In genomic region chr7:49046347-49046989, GRCm38 (mm10) we compare ENCODE assay signal across 14 mouse cellular contexts.
A peak's percentile ranks its signal among the peaks of the same experiment; 100 is the strongest.
DNase-seq lines count a peak whose midpoint lies in the region; ATAC-seq lines count a peak whose summit lies in the region.
"Had no signal": no experiment of that assay in that cellular context is flagged by ENCODE, and none has a peak within 500 bp of the region (broad histone marks: within the 10 kb centered on the region; RNA-seq: fewer than 3 reads in every experiment).

No protein-coding gene starts in this region.

- H3K4me2 ChIP-seq in neural tube, embryonic 11.5 days (ENCODE audit: low read depth): no peak overlapping the region
- H3K4me2 ChIP-seq in neural tube, embryonic 15.5 days: no peak overlapping the region
- H3K4me2 ChIP-seq in kidney, embryonic 14.5 days (replicated peaks; ENCODE audit: low read depth, low read length): no peak overlapping the region
- H3K4me2 ChIP-seq in neural tube, embryonic 13.5 days: no peak overlapping the region
- H3K4me2 ChIP-seq: heart, embryonic 12.5 days had no signal

- peaks cover 44% of the 10 kb centered on the region for H3K4me1 ChIP-seq in neural tube, embryonic 11.5 days (ENCODE audit: control insufficient read depth, insufficient read depth, low read length)
- H3K4me1 ChIP-seq in neural tube, embryonic 15.5 days: peaks cover 53% of the 10 kb centered on the region
- H3K4me1 ChIP-seq in kidney, embryonic 14.5 days (ENCODE audit: control insufficient read depth, insufficient read depth, low read length): peaks cover 14% of the 10 kb centered on the region
- H3K4me1 ChIP-seq in neural tube, embryonic 13.5 days (replicated peaks): peaks cover 80% of the 10 kb centered on the region

- peak; percentile 55 for ATAC-seq in neural tube, embryonic 11.5 days (ENCODE audit: insufficient read depth, low FRiP score, low TSS enrichment)
- ATAC-seq in neural tube, embryonic 15.5 days (ENCODE audit: low FRiP score): no peak
- peak; percentile 70 for ATAC-seq in kidney, embryonic 14.5 days (ENCODE audit: low FRiP score, low TSS enrichment)
- ATAC-seq in neural tube, embryonic 13.5 days (ENCODE audit: low read depth): peak; percentile 26
- ATAC-seq: CD4-positive, CD25-positive, alpha-beta regulatory T cell, adult 4 months had no signal

- H3K4me3 ChIP-seq in neural tube, embryonic 11.5 days (ENCODE audit: low read depth, low read length): no peak overlapping the region
- no peak overlapping the region for H3K4me3 ChIP-seq in neural tube, embryonic 15.5 days (replicated peaks)
- no peak overlapping the region for H3K4me3 ChIP-seq in kidney, embryonic 14.5 days (ENCODE audit: low read length)
- no peak overlapping the region for H3K4me3 ChIP-seq in neural tube, embryonic 13.5 days
- H3K4me3 ChIP-seq: erythroblast, embryonic 14.5 days; heart, embryonic 12.5 days had no signal

- no peaks in the 10 kb centered on the region for H3K36me3 ChIP-seq in neural tube, embryonic 11.5 days (ENCODE audit: control insufficient read depth, insufficient read depth, low read length)
- no peaks in the 10 kb centered on the region for H3K36me3 ChIP-seq in neural tube, embryonic 15.5 days
- H3K36me3 ChIP-seq in kidney, embryonic 14.5 days (ENCODE audit: control insufficient read depth, insufficient read depth, low read length): no peaks in the 10 kb centered on the region
- H3K36me3 ChIP-seq in neural tube, embryonic 13.5 days: no peaks in the 10 kb centered on the region
- H3K36me3 ChIP-seq: heart, embryonic 12.5 days had no signal

- 0 out of 2 replicates have a peak overlapping the region, but pooled peaks have one; percentile 6 for H3K27ac ChIP-seq in neural tube, embryonic 11.5 days (ENCODE audit: low read depth, low read length)
- H3K27ac ChIP-seq in neural tube, embryonic 15.5 days (replicated peaks): no peak overlapping the region
- no peak overlapping the region; the same call in 1 of the 2 replicates for H3K27ac ChIP-seq in kidney, embryonic 14.5 days (ENCODE audit: low read depth, low read length)
- H3K27ac ChIP-seq in neural tube, embryonic 13.5 days (replicated peaks): peak overlapping the region; percentile 73

- no peaks in the 10 kb centered on the region for H3K27me3 ChIP-seq in neural tube, embryonic 11.5 days (ENCODE audit: control insufficient read depth, insufficient read depth, low read length)
- H3K27me3 ChIP-seq in neural tube, embryonic 15.5 days (replicated peaks): no peaks in the 10 kb centered on the region
- H3K27me3 ChIP-seq in kidney, embryonic 14.5 days (ENCODE audit: control insufficient read depth, insufficient read depth, low read length): no peaks in the 10 kb centered on the region
- H3K27me3 ChIP-seq in neural tube, embryonic 13.5 days: no peaks in the 10 kb centered on the region; the same call in 1 of the 2 replicates
- H3K27me3 ChIP-seq: heart, embryonic 12.5 days had no signal

- peak; percentile 4 for DNase-seq in kidney, adult 11 months
- DNase-seq in kidney, postnatal 36 days: no peak
- no peak for DNase-seq in neural tube, embryonic 11.5 days (ENCODE audit: low spot score)
- no peak for DNase-seq in spleen, postnatal 10 days (ENCODE audit: low spot score in 2 of 2)
- DNase-seq in frontal cortex, adult 2 months (ENCODE audit: extremely low spot score in 1 of 2, low spot score in 1 of 2): no peak
- DNase-seq: cerebellum, adult 8-10 months; liver; right cerebral cortex, postnatal 4 days had no signal

- WGBS in neural tube, embryonic 11.5 days: 40% methylated on average over 6 of the region's 6 CpGs
- 28% methylated on average over 6 of the region's 6 CpGs for WGBS in neural tube, embryonic 15.5 days
- WGBS in kidney, embryonic 14.5 days: 31% methylated on average over 6 of the region's 6 CpGs
- WGBS in neural tube, embryonic 13.5 days: 27% methylated on average over 6 of the region's 6 CpGs

- H3K9me3 ChIP-seq in neural tube, embryonic 11.5 days (ENCODE audit: control insufficient read depth, low read length): no peaks in the 10 kb centered on the region
- H3K9me3 ChIP-seq in neural tube, embryonic 15.5 days (replicated peaks): no peaks in the 10 kb centered on the region
- no peaks in the 10 kb centered on the region for H3K9me3 ChIP-seq in kidney, embryonic 14.5 days (ENCODE audit: control insufficient read depth, low read length)
- H3K9me3 ChIP-seq in neural tube, embryonic 13.5 days: no peaks in the 10 kb centered on the region
- H3K9me3 ChIP-seq: heart, embryonic 12.5 days had no signal

- H3K9ac ChIP-seq in neural tube, embryonic 11.5 days (ENCODE audit: low read length): no peak overlapping the region
- H3K9ac ChIP-seq in neural tube, embryonic 15.5 days (replicated peaks): no peak overlapping the region
- H3K9ac ChIP-seq in kidney, embryonic 14.5 days (ENCODE audit: low read depth, low read length): no peak overlapping the region
- 0 out of 2 replicates have a peak overlapping the region, but pooled peaks have one; percentile 38 for H3K9ac ChIP-seq in neural tube, embryonic 13.5 days
- H3K9ac ChIP-seq: heart, embryonic 12.5 days had no signal

Comparison
In these comparisons a context has a peak if more than half of its experiments do, and no peak if none do; other contexts are left out.
1. H3K27ac ChIP-seq: peak in neural tube, embryonic 11.5 days (single experiment) and neural tube, embryonic 13.5 days (single experiment); none in neural tube, embryonic 15.5 days (single experiment) and kidney, embryonic 14.5 days (single experiment).